In genomic region chr8:95715676-95716531, GRCm38 (mm10) we compare ENCODE assay signal across 8 mouse cellular contexts. TPM values are rescaled to one million over a fixed set of nuclear protein-coding genes. Genes with fewer than 3 reads are reported as not detected.
A peak's percentile ranks its signal among the peaks of the same experiment; 100 is the strongest.
DNase-seq lines count a peak whose midpoint lies in the region; ATAC-seq and TF ChIP-seq lines count a peak whose summit lies in the region.

Gene Setd6 (plus strand): TSS chr8:95715881.

- CTCF ChIA-PET in Patski (lab: Charles Lee) = interaction anchor here (1.4 to 1.5 kb wide), 4 partner anchors 43 to 199 kb away, joined by 3 to 6 read pairs (median 4); no protein-coding TSS in a partner anchor

- H3K4me3 ChIP-seq in hindbrain, embryonic 10.5 days = peak within 1 kb of the TSS; percentile 91

- POLR2A ChIA-PET in Patski (lab: Charles Lee) = interaction anchor here (0.6 kb wide), 1 partner anchor 61 kb away, joined by 3 read pairs; no protein-coding TSS in a partner anchor

- DNase-seq in Patski (ENCODE audit: low read depth, low spot score) = peak; percentile 46
- peak; percentile 86 for DNase-seq in cerebellum, adult 9-11 months
- DNase-seq in frontal cortex, adult 2 months (ENCODE audit: extremely low spot score in 1 of 2, low spot score in 1 of 2) = peak in 1 of 2 experiments; percentile 89
- peak; percentile 88 for DNase-seq in hindbrain, embryonic 10.5 days (ENCODE audit: low spot score)
- peak; percentile 80 to 85 for DNase-seq in layer of hippocampus, postnatal 14 days (ENCODE audit: low spot score in 2 of 2)
- DNase-seq in lung, postnatal 36 days = peak; percentile 90
- peak; percentile 92 for DNase-seq in retina, postnatal 1 day
- DNase-seq in urinary bladder, adult 18-20 months (ENCODE audit: low spot score in 2 of 2) = peak; percentile 77 to 87

- H3K36me3 ChIP-seq in hindbrain, embryonic 10.5 days = peaks cover 63% of the 10 kb centered on the region

- no peaks in the 10 kb centered on the region for H3K9me3 ChIP-seq in hindbrain, embryonic 10.5 days

- no peak for TF ChIP-seq CTCF in Patski (IDR thresholded peaks at IDR 0.05)

- peak; percentile 83 for ATAC-seq in Patski

- H3K4me1 ChIP-seq in hindbrain, embryonic 10.5 days (replicated peaks) = peaks cover 24% of the 10 kb centered on the region

- in situ Hi-C loops in Patski (cut with MboI; ENCODE audit: low pct_unique_long_range_greater_than_20kb) = no loop called here

- H3K27me3 ChIP-seq in Patski = no peaks in the 10 kb centered on the region
- H3K27me3 ChIP-seq in hindbrain, embryonic 10.5 days (ENCODE audit: insufficient read depth, poor library complexity, severe bottlenecking) = no peaks in the 10 kb centered on the region

- WGBS in hindbrain, embryonic 10.5 days = under 1% methylated on average over 79 of the region's 79 CpGs

- H3K27ac ChIP-seq in hindbrain, embryonic 10.5 days = peak within 1 kb of the TSS; percentile 94

RNA-seq across cellular contexts. Expression of gene Setd6, which starts in this region (rescaled TPM):
- 36.3 TPM for polyA plus RNA-seq in Patski (2021)
- 27.7 and 35.3 TPM in 2 replicates for polyA plus RNA-seq in frontal cortex, adult 2 months (2012; rRNA removed)
- 20.3 and 23.4 TPM in 2 replicates for polyA plus RNA-seq in hindbrain, embryonic 10.5 days (2016; fragmentation: Nextera tagmentation; extraction: Ambion mirVana)
- total RNA-seq in layer of hippocampus, postnatal 14 days (2021) = 10 to 100 TPM; 16.2 to 20.0 TPM
